Mouse (Mus musculus) heart, adult 2 months (tissue): Measurements from ENCODE around the gene Hspa1a. TPM values are rescaled to one million over a fixed set of nuclear protein-coding genes. Genes with fewer than 3 reads are reported as not detected.

ENCODE experiments used
- DNase-seq, 2 experiments: peaks; one replicate each; pipeline ENCODE4 v3.0.0; 2021
- H3K27ac ChIP-seq: fragments of 200-600 bp; 2 replicates; pipeline ENCODE4 v1.8.1; 2022
- H3K27me3 ChIP-seq: fragments of 200-500 bp; 2 replicates; pipeline ENCODE4 v1.6.1; 2012; ENCODE audit warnings: mild to moderate bottlenecking, low read length, inconsistent platforms, mixed read lengths; ENCODE audit not compliant: control insufficient read depth, insufficient read depth
- H3K36me3 ChIP-seq: fragments of 200-500 bp; 2 replicates; pipeline ENCODE4 v1.6.1; 2012; ENCODE audit warnings: low read length, inconsistent platforms; ENCODE audit not compliant: control insufficient read depth, insufficient read depth
- H3K4me1 ChIP-seq: fragments of 200-500 bp; 2 replicates; pipeline ENCODE4 v1.6.1; 2011; ENCODE audit warnings: low read length; ENCODE audit not compliant: control insufficient read depth, insufficient read depth
- H3K4me3 ChIP-seq: fragments of 200-600 bp; 2 replicates; pipeline ENCODE4 v1.8.1; 2022
- H3K79me2 ChIP-seq: fragments of 200-500 bp; replicated peaks from 2 replicates; pipeline ENCODE4 v1.6.1; 2012; ENCODE audit warnings: mild to moderate bottlenecking, inconsistent platforms, low read length, moderate library complexity, mixed read lengths; ENCODE audit not compliant: control insufficient read depth, insufficient read depth
- H3K9ac ChIP-seq: fragments of 200-500 bp; 2 replicates; pipeline ENCODE4 v1.6.1; 2012; ENCODE audit warnings: low read depth, mild to moderate bottlenecking, control low read depth, inconsistent platforms, low read length, mixed read lengths
- CTCF ChIP-seq: fragments of 200-600 bp; IDR thresholded peaks from 2 replicates; pipeline ENCODE4 v1.8.1; 2022; ENCODE audit warnings: antibody characterized with exemption, mild to moderate bottlenecking, moderate library complexity
- EP300 ChIP-seq: fragments of 200-500 bp; IDR thresholded peaks from 2 replicates; pipeline ENCODE4 v1.6.1; 2011; ENCODE audit warnings: low read depth, low read length, control low read depth; ENCODE audit not compliant: insufficient read depth
- POLR2A ChIP-seq: fragments of 200-500 bp; IDR thresholded peaks from 2 replicates; pipeline ENCODE4 v1.6.1; 2011; ENCODE audit warnings: mild to moderate bottlenecking, low read depth, low read length, control low read depth; ENCODE audit not compliant: insufficient read depth
- WGBS: fragments of 180-500 bp; shearing (Covaris S2); methylation state at CpG from one replicate; pipeline ENCODE4 v1.1.7; 2018; 5-methylcytosine and 5-hydroxymethylcytosine counted together
- intact Hi-C: fragments of 180-260 bp; cut with DNase I; formaldehyde crosslinking; loops from one replicate; pipeline ENCODE4 v1.15.1; 2025
- polyA plus RNA-seq: library from polyadenylated mRNA; depleted of rRNA; stranded (reverse); fragments of >200 nt; gene quantifications from 2 replicates; pipeline ENCODE4 v1.2.3, GENCODE M21; 2012
- total RNA-seq, 2 experiments: library from RNA; stranded (reverse); gene quantifications; 2 replicates each; pipeline ENCODE4 v1.2.3; 2021

Gene Hspa1a
- total and polyA plus RNA-seq, 3 experiments, result 3.3 to 9.8 (median 5.9) TPM

DNA sequence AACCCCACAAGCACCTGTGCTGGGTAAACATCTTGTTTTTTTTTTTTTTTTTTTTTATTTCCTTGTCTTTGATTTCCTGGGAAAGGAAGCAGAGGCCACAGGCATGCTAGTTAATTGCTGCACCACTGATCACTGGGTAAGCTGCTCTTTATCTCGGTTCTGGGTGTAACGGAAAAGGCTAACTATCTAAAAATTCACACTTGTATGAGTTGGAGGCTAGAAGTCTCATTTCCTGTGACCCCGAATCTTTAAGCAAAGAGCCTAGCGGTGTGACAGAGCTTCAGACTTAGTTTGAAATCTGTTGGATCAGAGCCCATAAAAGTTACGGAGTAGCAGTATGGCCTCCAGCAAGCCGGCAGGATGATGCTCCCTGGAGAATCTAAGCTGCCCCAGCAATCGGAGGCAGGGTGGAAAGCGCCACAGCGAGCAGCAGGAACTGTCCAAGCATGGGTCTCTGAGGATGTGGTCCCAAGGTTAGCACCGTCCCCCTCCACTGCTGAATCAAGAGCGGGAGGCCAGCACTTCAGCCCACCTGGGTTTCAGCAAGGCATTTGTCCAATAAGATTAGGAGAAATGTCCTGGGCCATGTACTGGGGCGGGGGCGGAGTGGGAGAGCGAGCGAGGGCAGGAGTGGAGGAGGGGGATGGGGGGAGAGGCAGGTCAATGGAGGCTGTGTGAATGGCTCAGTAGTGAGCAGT, 30.5 kb downstream of the Hspa1a start:
- TF ChIP-seq POLR2A (peak; percentile 34; the same call in 1 of the 2 replicates), EP300 (no peak), CTCF (no peak)
- peaks cover 3% of the 10 kb centered on the region; the same call in 1 of the 2 replicates for H3K4me1 ChIP-seq
- H3K27me3 ChIP-seq, result no peaks in the 10 kb centered on the region
- no peaks in the 10 kb centered on the region; the same call in 1 of the 2 replicates for H3K36me3 ChIP-seq
- H3K79me2 ChIP-seq, result no peaks in the 10 kb centered on the region
- DNase-seq, result peak; percentile 49 to 61
- WGBS, result 10% methylated on average over 15 of the region's 15 CpGs
- H3K4me3 ChIP-seq, result peak overlapping the region; percentile 38
- H3K9ac ChIP-seq, result peak overlapping the region; percentile 46
- peak overlapping the region; percentile 84 for H3K27ac ChIP-seq
- intact Hi-C loops, result no loop called here

DNA sequence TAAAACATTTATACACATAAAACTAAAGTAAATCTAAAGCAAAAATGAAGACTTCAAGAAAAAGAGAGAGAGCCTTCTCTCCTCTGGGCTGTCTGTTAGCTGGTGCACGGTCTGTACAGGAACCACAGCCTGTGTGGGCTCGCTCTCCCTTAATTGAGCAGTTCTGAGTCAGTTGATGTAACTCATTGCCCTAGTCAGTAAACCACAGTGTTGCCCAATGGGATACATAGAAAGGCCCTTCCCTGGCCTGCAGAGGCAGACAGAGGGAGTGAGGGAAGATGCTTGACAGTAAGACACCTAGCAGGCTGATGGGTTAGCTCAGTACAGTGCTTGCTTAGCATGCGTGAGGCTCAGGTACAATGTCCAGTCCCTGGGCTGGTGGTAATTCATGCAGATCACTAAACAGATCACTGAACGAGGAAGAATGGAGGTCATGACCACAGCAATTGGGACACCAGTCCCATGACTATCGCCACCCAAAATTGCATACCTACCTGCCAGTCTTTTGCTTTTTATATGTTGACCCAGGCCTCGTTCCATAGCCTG, 33.9 kb downstream of the Hspa1a start:
- Histone ChIP-seq H3K9ac (no peak overlapping the region), H3K4me1 (peaks cover 3% of the 10 kb centered on the region; the same call in 1 of the 2 replicates), H3K36me3 (no peaks in the 10 kb centered on the region; the same call in 1 of the 2 replicates), H3K27ac (no peak overlapping the region), H3K4me3 (no peak overlapping the region), H3K27me3 (no peaks in the 10 kb centered on the region), H3K79me2 (no peaks in the 10 kb centered on the region)
- 88% methylated on average over 6 of the region's 6 CpGs for WGBS
- no peak for TF ChIP-seq CTCF
- no peak for TF ChIP-seq POLR2A
- no peak for TF ChIP-seq EP300
- intact Hi-C loops, result no loop called here
- no peak for DNase-seq

DNA sequence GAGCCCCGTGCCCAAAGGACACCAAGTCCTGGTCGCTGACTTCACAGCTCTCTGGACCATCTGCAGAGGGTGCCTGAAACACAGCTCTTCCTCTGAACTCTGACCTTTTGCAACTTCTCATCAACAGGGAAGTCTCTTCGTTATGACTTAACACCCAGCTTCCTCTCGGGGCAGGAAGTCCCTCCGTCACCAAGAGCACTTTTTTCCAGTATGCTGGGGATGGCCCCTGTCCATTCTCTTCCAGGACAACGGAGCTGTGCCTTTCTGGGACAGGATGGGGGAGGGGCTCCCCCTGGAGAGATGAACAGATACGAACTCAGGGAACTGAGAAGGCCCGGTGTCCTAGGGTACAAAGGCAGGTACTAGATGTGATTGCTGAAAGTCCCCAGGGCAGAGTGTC, 37.1 kb downstream of the Hspa1a start:
- no peaks in the 10 kb centered on the region for H3K79me2 ChIP-seq
- WGBS, result 39% methylated on average over 8 of the region's 8 CpGs
- DNase-seq, result peak in 1 of 2 experiments; percentile 32
- H3K27me3 ChIP-seq, result no peaks in the 10 kb centered on the region
- peak overlapping the region; percentile 62 for H3K27ac ChIP-seq
- no peak overlapping the region for H3K9ac ChIP-seq
- H3K4me3 ChIP-seq, result peak overlapping the region; percentile 37
- H3K36me3 ChIP-seq, result no peaks in the 10 kb centered on the region
- peaks cover 1% of the 10 kb centered on the region; the same call in 1 of the 2 replicates for H3K4me1 ChIP-seq
- intact Hi-C loops, result no loop called here
- TF ChIP-seq EP300 (no peak), POLR2A (no peak)

DNA sequence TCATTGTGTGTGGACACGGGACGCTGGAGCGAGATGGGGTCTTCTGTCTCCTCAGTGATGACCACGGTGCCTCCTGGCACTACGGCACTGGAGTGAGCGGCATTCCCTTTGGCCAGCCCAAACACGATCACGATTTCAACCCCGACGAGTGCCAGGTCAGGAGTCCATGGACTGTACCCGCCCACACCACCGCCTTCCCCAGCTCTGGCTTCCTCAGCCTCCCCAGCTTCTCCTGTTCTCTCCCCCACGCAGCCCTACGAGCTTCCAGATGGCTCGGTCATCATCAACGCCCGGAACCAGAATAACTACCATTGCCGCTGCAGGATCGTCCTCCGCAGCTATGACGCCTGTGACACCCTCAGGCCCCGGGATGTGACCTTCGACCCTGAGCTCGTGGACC, 37.9 kb downstream of the Hspa1a start:
- WGBS, result 60% methylated on average over 24 of the region's 24 CpGs
- Histone ChIP-seq H3K4me3 (peak overlapping the region; percentile 37), H3K79me2 (no peaks in the 10 kb centered on the region), H3K36me3 (no peaks in the 10 kb centered on the region), H3K27ac (peak overlapping the region; percentile 62), H3K27me3 (no peaks in the 10 kb centered on the region), H3K4me1 (peaks cover 1% of the 10 kb centered on the region; the same call in 1 of the 2 replicates), H3K9ac (peak overlapping the region; percentile 25; the same call in 1 of the 2 replicates)
- intact Hi-C loops, result no loop called here
- TF ChIP-seq CTCF (no peak), POLR2A (no peak), EP300 (no peak)
- no peak for DNase-seq

DNA sequence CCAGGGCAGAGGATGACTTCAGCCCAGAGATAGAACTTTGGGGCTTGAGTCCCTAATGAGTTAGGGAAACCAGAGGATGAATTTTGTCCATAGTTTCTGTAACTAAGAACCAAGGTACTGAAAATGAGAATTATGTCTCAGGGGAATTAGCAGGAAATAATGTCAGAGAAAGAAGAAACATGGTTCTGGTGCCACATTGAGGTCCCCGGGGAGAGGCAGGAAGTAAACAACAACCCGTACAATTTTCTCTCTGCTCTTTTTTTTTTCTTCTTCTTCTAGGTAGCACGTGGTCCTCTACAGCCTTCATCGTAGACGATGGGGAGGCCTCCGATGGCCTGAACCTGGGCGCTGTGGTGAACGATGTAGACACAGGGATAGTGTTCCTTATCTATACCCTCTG, 39.7 kb downstream of the Hspa1a start:
- Histone ChIP-seq H3K4me1 (peaks cover 1% of the 10 kb centered on the region; the same call in 1 of the 2 replicates), H3K9ac (peak overlapping the region; percentile 89; the same call in 1 of the 2 replicates), H3K79me2 (no peaks in the 10 kb centered on the region), H3K27me3 (no peaks in the 10 kb centered on the region), H3K4me3 (peak overlapping the region; percentile 90), H3K27ac (peak overlapping the region; percentile 85), H3K36me3 (no peaks in the 10 kb centered on the region)
- WGBS, result 50% methylated on average over 8 of the region's 8 CpGs
- DNase-seq, result no peak
- intact Hi-C loops, result no loop called here
- no peak for TF ChIP-seq POLR2A
- TF ChIP-seq CTCF, result no peak
- no peak for TF ChIP-seq EP300

DNA sequence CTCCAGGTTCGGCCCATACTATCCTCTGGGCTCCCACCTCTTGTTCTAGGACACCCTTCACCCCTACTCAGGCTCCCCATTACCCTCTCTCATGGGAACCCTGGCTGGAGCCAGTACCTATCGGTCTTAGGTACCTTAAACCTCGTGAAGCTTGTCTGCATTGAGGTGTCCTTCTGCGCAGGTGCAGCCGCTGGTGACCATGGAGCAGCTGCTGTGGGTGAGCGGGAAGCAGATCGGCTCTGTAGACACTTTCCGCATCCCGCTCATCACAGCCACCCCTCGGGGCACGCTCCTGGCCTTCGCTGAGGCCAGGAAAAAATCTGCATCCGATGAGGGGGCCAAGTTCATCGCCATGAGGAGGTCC, 40.2 kb downstream of the Hspa1a start:
- no peaks in the 10 kb centered on the region for H3K79me2 ChIP-seq
- intact Hi-C loops, result loop anchor here (2.0 kb wide), 2 partner anchors 39 to 49 kb away; partner anchors contain the start of gene Lsm2
- H3K4me1 ChIP-seq, result peaks cover 1% of the 10 kb centered on the region; the same call in 1 of the 2 replicates
- no peaks in the 10 kb centered on the region for H3K27me3 ChIP-seq
- H3K9ac ChIP-seq, result peak overlapping the region; percentile 89
- H3K27ac ChIP-seq, result peak overlapping the region; percentile 85
- peak overlapping the region; percentile 90 for H3K4me3 ChIP-seq
- 10% methylated on average over 14 of the region's 14 CpGs for WGBS
- no peaks in the 10 kb centered on the region for H3K36me3 ChIP-seq
- TF ChIP-seq CTCF, result no peak
- TF ChIP-seq EP300, result no peak
- no peak for TF ChIP-seq POLR2A
- DNase-seq, result peak in 1 of 2 experiments; percentile 45
